Mouse (Mus musculus) kidney, postnatal 14 days (tissue): ENCODE data around the gene Dnah8.
A peak's percentile ranks its signal among the peaks of the same experiment; 100 is the strongest.
"Not testable (repeated sequence)": the region's sequence is repeated elsewhere in the genome, so short reads cannot be mapped to it uniquely, and the experiment has no call there.

Experiments used
- DNase-seq: peaks from one replicate; pipeline ENCODE4 v3.0.0; 2022; ENCODE audit warnings: mixed read lengths

The Dnah8 gene

DNA sequence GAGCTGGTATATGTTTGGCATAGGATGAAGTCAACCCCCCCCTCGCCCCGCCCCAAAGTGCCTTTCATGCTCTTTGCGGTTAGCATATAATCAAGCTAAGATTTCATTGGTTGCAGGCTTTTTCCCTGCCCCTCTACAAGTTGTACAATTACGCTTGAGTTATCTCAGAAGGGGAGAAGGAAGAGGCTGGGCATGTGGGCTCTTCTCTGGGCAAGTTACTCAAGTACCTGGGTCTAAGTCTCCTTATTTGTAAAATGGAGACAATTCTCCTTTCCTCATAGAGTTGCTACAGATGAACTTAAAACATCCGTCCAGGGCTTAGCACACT, 14.2 kb upstream of the Dnah8 start:
- no peak for DNase-seq

- no peak for DNase-seq
Measured at GRCm38 (mm10) chr17:30610739-30611138, 13.4 kb upstream of the Dnah8 start.

DNA sequence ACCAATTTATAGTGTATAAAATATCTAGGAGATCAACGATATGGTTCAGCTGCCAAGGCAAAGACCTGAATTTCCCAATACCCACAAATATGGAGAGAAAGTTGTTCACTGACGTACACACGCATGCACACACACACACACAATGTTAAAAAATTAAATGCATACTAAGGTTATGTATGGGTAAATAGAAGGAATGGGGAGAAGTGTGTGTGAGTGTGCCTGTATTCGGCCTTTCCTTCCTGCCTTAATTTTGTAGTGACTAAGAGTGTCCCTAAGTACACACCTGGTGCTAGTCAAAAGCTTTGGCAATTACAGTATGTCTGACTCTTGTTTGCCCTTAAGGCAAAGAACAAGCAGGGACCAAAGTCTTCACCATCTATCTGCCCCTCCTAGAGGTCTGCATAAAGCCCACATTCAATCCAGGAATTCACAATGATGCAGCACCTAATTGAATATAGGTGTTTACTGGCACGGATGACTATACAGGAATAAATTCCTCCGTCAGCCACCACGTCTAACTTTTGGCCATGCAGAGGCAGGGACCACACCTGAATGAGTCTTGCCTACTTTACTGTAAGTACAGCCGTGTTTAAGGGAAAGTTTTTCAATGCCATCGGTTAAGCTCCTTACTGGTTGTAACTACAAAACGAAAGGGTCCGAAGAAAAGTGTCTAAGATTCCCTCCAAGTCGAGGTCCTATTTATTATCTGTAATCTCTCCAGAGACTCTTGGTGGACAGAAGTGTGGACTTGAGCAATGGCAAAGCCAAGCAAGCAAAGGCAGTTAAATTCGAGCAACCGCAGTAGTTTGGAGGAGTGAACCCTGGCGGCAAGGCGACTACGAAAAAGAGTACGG, 12.7 kb upstream of the Dnah8 start:
- DNase-seq, result no peak

DNA sequence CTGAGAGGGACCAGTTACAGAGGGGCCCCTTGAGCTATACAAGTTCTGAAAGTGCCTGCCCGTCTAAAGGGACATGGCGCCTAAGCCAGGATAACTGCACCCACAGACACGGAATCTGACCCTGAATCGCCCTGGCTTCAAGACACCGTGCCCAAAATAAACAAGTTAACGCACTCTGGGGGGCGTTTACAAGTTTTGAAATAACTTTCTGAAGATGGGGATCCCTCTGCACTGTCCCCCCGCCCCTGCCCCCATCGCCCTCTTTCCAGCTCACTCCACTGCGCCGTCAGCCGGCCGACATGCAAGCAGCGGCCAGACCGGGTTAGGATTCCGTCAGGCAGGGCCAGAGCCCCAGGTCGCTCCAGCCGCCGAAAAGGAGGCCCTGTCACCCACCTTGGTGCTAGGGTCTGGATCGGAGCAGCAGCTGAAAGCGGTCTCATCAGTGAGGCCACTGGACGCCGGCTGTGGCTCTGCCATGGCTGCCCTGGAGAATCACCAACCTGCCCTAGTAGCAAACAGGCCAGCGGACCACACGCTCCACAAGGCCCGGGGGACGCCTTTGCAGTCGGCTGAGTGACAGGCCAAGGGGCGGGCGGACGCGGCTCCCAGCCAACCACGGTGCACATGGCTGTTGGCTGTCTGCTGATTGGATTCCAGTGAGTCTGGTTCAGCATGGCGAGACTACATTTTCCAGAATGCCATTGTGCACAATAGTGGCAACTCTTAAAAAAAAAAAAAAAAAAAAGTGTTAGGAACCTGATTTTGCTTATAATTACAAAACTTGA, 11.9 kb upstream of the Dnah8 start:
- peak; percentile 100 for DNase-seq

- no peak for DNase-seq
Measured at GRCm38 (mm10) chr17:30613350-30613749, 10.8 kb upstream of the Dnah8 start.

DNA sequence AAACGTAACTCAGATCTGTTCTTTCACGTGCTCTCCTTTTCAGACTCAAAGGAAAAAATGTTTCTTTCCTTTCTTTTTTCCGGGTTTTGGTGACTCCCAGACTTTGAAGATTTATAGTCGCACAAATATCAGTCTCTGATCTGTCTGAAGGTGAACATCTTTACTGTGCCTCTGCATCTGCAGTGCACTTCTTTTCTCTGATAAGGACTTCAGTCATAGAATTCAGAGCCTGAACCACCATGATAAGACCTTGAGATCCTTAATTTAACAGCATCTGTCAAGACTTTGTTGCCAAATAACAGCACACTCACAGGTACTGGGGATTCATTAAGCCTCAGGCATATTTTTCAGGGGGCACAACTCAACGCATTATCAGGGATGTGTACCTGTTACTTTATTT, 8.0 kb upstream of the Dnah8 start:
- no peak for DNase-seq

- DNase-seq, result no peak
Measured at GRCm38 (mm10) chr17:30618136-30618891, 5.8 kb upstream of the Dnah8 start.

- no peak for DNase-seq
Measured at GRCm38 (mm10) chr17:30619153-30619552, 5.0 kb upstream of the Dnah8 start.

- DNase-seq, result no peak
Measured at GRCm38 (mm10) chr17:30620548-30620947, 3.6 kb upstream of the Dnah8 start.

DNA sequence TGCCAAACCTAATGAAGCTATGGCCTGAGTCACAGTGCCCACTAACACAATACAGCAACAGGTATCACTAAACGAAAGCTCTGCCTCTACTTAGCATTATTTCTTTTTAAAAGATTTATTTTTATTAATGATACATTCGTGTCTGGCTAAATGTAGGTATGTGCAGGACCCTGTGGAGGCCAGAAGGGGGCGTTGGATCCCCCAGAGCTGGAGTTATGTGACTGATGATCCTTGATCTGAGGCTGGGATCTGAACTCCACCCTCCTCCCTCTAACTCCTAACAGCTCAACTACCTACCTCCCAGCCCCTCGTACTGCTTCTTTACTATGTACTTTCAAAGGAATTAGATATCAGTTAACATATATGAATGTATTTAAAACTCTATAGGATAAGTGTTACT, 2.7 kb upstream of the Dnah8 start:
- DNase-seq, result no peak

- no peak for DNase-seq
Measured at GRCm38 (mm10) chr17:30623200-30623599, 954 bp upstream of the Dnah8 start.

- DNase-seq, result not testable (repeated sequence)
Measured at GRCm38 (mm10) chr17:30626719-30627118, 2.6 kb downstream of the Dnah8 start, which contains the start of gene Glo1. TSS of gene Glo1 (minus strand) at chr17:30626871.

DNA sequence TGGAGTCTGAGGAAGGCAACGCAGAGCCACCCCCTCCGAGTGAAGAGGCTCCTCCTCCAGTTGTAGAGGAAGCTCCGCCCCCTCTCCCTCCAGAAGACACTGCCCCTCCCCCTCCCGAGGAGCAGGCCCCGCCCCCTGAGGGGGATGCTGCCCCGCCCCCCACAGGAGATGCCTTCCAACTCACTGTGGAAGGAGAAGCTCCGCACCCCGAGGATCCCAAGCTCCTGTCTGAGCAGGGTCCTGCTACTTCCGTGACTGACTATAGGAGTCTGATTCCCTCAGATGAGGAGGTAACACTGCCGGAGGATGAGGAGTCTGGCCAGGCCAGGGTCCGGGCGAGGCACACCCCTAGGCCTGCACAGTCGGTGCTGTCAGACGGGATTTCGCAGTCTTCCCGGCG, 11.2 kb downstream of the Dnah8 start:
- peak; percentile 29 for DNase-seq

GRCm38 (mm10) chr17:30637714-30638113, 13.6 kb downstream of the Dnah8 start:
- no peak for DNase-seq

- no peak for DNase-seq
Measured at GRCm38 (mm10) chr17:30638996-30639395, 14.8 kb downstream of the Dnah8 start.

DNA sequence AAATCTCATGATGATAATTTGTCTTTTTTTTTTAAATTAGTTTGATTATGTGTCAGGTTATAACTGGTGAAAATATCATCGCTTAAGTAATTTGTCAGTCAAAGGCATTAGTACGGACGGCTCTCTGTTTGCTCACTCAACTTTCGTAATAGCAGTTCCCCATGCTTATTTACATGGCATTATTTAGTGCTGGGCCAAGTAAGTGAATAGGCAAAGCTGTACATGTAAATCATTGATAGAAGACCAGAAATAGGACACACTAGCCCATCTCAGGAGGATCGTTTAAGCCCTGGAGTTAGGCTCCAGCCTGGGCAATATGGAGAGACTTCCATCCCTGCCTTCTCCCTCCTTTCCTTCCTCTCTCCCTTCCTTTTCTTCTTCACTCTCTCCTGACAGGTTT, 16.7 kb downstream of the Dnah8 start:
- DNase-seq, result no peak

GRCm38 (mm10) chr17:30648770-30649169, 24.6 kb downstream of the Dnah8 start:
- DNase-seq, result no peak

DNA sequence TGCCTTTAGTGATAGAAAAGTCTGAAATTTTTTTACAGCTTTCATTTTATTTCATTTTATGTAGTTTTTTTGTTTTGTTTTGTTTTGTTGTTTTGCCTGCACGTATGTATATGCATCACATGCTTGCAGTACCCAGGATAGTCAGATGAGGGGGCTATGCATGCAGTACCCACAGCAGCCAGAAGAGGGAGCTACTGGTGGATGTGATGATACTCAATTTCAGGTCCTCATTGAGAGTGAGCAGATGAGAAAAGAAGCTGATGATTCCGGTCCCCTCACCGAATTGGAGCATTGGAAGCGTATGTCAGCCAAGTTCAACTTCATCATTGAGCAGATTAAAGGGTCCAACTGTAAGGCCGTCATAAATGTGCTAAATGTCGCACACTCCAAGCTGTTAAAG, 28.9 kb downstream of the Dnah8 start:
- DNase-seq, result no peak

DNA sequence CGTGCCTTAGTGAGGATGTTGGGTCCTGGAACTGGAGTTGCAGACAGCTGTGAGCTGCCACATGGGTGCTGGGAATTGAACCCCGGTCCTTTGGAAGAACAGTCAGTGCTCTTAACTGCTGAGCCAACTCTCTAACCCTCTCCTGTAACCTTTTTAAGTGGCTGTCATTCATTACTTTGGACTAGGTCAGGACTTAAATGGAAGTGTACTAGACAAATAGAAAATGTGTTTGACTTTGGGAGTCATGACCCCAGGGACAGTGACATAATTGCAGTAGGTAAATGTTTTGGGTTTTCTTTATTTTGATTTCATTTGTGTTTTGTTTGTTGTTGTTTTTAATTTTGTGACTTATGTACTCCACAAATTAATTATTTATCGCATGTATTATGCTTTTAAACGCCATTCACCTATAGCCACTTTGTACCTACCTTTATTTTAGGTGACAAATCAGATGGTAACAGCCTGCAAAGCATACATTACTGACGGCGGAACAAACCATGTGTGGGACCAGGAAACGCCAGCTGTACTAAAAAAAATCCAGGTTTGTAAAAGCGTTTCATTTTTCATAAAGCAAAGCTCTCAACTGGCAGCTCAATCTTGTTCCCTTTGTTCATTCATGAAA, 33.5 kb downstream of the Dnah8 start:
- no peak for DNase-seq

DNA sequence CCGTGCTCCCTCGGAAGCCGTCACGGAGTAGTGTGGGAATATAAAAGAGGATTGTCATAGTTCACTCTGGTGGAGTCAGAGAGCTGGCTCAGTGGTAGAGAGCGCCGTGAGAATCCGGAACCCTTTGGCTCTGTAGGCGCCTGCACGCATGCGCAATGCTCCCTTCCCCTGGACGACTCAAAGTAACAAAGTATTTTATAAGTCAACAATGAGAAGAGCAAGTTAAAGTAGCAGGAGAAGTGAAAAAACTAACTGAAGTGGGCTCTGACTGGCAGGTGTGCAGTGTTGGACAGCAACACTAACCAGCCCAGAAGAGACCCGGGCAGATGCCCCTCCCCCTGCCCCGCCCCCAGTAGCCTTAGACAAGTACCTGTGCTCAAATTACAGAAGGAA, 34.0 kb downstream of the Dnah8 start:
- peak; percentile 83 for DNase-seq

DNA sequence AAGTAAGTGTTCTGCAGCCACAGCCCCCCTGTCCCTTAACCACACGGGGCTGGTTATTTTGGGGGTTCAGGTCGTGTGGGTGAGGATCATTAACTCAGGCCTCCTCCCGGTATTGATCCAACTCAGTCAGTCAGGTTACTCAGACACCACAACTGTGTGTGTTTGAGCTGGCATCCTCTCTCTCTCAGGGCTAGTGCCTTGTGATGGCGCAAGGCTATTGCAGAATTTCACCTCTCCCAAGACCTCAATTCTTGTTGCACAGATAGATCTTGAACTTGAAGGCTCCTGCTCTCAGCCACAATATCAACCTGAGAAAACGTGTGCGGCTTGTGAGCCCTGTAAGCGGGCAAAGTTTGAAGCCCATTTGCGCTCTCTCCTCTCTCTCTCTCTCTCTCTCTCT, 38.0 kb downstream of the Dnah8 start:
- no peak for DNase-seq

DNA sequence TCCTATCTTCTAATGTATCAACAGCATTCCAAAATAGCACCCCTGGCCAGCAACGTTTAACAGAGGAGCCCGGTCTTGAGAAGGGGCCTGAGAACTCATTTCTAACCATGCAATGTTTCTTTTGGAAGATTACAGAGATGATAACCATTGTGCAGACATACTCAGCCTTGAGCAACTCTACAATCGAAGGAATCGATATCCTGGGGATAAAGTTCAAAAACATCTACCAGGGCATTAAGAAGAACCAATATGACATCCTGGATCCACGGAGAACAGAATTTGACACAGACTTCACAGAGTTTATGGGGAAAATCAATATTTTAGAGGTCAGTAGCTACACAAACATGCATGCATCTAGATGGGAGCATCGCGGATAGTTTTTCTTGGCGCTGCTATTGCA, 39.0 kb downstream of the Dnah8 start:
- DNase-seq, result no peak

- DNase-seq, result no peak
Measured at GRCm38 (mm10) chr17:30664856-30665255, 40.7 kb downstream of the Dnah8 start.
